Mouse (Mus musculus): ENCODE results near the gene Klk5.
A peak's percentile ranks its signal among the peaks of the same experiment; 100 is the strongest.

Gene Klk5

GRCm38 (mm10) chr7:43841701-43842100 lies at the start of gene Klk5:
Klk5 (plus strand) TSS chr7:43841971.
- no peak for DNase-seq

- peak; percentile 6 for DNase-seq
Measured at GRCm38 (mm10) chr7:43796355-43796754, 45.4 kb upstream of the Klk5 start.

- DNase-seq, result peak; percentile 54
Measured at GRCm38 (mm10) chr7:43797333-43797769, 44.4 kb upstream of the Klk5 start, which contains the start of gene Klk8. Klk8 (plus strand) TSS chr7:43797577.

GRCm38 (mm10) chr7:43797844-43798462 lies 43.8 kb upstream of the Klk5 start:
- peak; percentile 21 for DNase-seq

- no peak for DNase-seq
Measured at GRCm38 (mm10) chr7:43799876-43800275, 41.9 kb upstream of the Klk5 start.

GRCm38 (mm10) chr7:43810994-43811393 lies 30.8 kb upstream of the Klk5 start, which contains the start of gene Klk7:
Klk7 (plus strand) TSS chr7:43811294.
- no peak for DNase-seq

- no peak for DNase-seq
Measured at GRCm38 (mm10) chr7:43815211-43815610, 26.6 kb upstream of the Klk5 start.

- no peak for DNase-seq
Measured at GRCm38 (mm10) chr7:43816746-43817145, 25.0 kb upstream of the Klk5 start.

GRCm38 (mm10) chr7:43821581-43821980 lies 20.2 kb upstream of the Klk5 start:
- DNase-seq, result no peak

- no peak for DNase-seq
Measured at GRCm38 (mm10) chr7:43824199-43824598, 17.6 kb upstream of the Klk5 start, which contains the start of gene Klk6. Klk6 (plus strand) TSS chr7:43824499.

GRCm38 (mm10) chr7:43826056-43826455 lies 15.7 kb upstream of the Klk5 start:
- no peak for DNase-seq

- no peak for DNase-seq
Measured at GRCm38 (mm10) chr7:43827706-43828105, 14.1 kb upstream of the Klk5 start.

GRCm38 (mm10) chr7:43829006-43829405 lies 12.8 kb upstream of the Klk5 start:
- no peak for DNase-seq

GRCm38 (mm10) chr7:43843801-43844200 lies 2.0 kb downstream of the Klk5 start:
- no peak for DNase-seq

GRCm38 (mm10) chr7:43851616-43852015 lies 9.8 kb downstream of the Klk5 start:
- DNase-seq, result no peak

GRCm38 (mm10) chr7:43854642-43855380 lies 13.0 kb downstream of the Klk5 start:
- no peak for DNase-seq

- DNase-seq, result no peak
Measured at GRCm38 (mm10) chr7:43855709-43856108, 13.9 kb downstream of the Klk5 start.

- DNase-seq, result no peak
Measured at GRCm38 (mm10) chr7:43856307-43856706, 14.5 kb downstream of the Klk5 start.

- no peak for DNase-seq
Measured at GRCm38 (mm10) chr7:43857501-43857900, 15.7 kb downstream of the Klk5 start.

GRCm38 (mm10) chr7:43860411-43860810 lies 18.6 kb downstream of the Klk5 start:
- DNase-seq, result no peak

- DNase-seq, result peak; percentile 87
Measured at GRCm38 (mm10) chr7:43873237-43873636, 31.5 kb downstream of the Klk5 start.

GRCm38 (mm10) chr7:43873674-43874073 lies 31.9 kb downstream of the Klk5 start:
- DNase-seq, result no peak

GRCm38 (mm10) chr7:43874868-43875375 lies 33.2 kb downstream of the Klk5 start:
- DNase-seq, result no peak

GRCm38 (mm10) chr7:43876444-43876843 lies 34.7 kb downstream of the Klk5 start:
- DNase-seq, result no peak
